Mouse (Mus musculus): ENCODE data around the gene Lcmt1. TPM values are rescaled to one million over a fixed set of nuclear protein-coding genes. Genes with fewer than 3 reads are reported as not detected.

Gene Lcmt1
- total and polyA plus RNA-seq, 3 experiments, result 26.4 to 34.8 (median 27.6) TPM

- Histone ChIP-seq H3K36me3 (replicated peaks in 1 of 2; ENCODE audit: control insufficient read depth in 1 of 2, insufficient read depth in 1 of 2, low read length in 1 of 2) (peaks cover 13 to 60% of the 10 kb centered on the region in 2 experiments), H3K27ac (ENCODE audit: insufficient read depth, low read depth) (peak overlapping the region; percentile 65), H3K9me3 (replicated peaks; ENCODE audit: low read length) (no peaks in the 10 kb centered on the region), H3K27me3 (replicated peaks) (no peaks in the 10 kb centered on the region), H3K4me1 (ENCODE audit: control insufficient read depth in 1 of 2, insufficient read depth in 2 of 2) (peaks cover 24 to 80% of the 10 kb centered on the region in 2 experiments), H3K4me3 (replicated peaks in 1 of 3; ENCODE audit: low read depth in 2 of 3, low read length in 2 of 3, poor library complexity in 1 of 3) (no peak overlapping the region), H3K4me2 (ENCODE audit: insufficient read depth, low read depth, poor library complexity, severe bottlenecking) (peak overlapping the region; percentile 39), H3K79me2 (replicated peaks; ENCODE audit: control insufficient read depth, extremely low read depth, insufficient read depth, poor library complexity, severe bottlenecking) (0 out of 2 replicates have a peak, but pooled peaks cover 6% of the 10 kb centered on the region), H3K9ac (ENCODE audit: insufficient read depth, low read depth) (0 out of 2 replicates have a peak overlapping the region, but pooled peaks have one; percentile 6)
- in situ Hi-C loops (cut with MboI; ENCODE audit: low pct_ligation_motif_present, low pct_unique_long_range_greater_than_20kb, low sequenced_read_pairs) (no loop called here), dilution Hi-C loops (cut with MboI; ENCODE audit: extremely low pct_ligation_motif_present, extremely low pct_unique_long_range_greater_than_20kb, low sequenced_read_pairs) (no loop called here)
- TF ChIP-seq MYC (IDR thresholded peaks at IDR 0.05; ENCODE audit: low read depth, low read length), result peak; percentile 56; the same call in 1 of the 2 replicates
- no peak for TF ChIP-seq JUND (conservative IDR thresholded peaks at IDR 0.05; ENCODE audit: low read depth, low read length)
- peak; percentile 97; the same call in 1 of the 2 replicates for TF ChIP-seq TCF12 (IDR thresholded peaks at IDR 0.05; ENCODE audit: low read depth, low read length)
- TF ChIP-seq CHD1 (IDR thresholded peaks at IDR 0.05; ENCODE audit: low read depth, low read length), result no peak
- TF ChIP-seq GABPA (IDR thresholded peaks at IDR 0.05; ENCODE audit: insufficient replicate concordance, low read depth, low read length), result no peak
- no peak for TF ChIP-seq NRF1 (IDR thresholded peaks at IDR 0.05; ENCODE audit: low read depth, low read length)
- TF ChIP-seq IRF4 (IDR thresholded peaks at IDR 0.05; ENCODE audit: low read depth, low read length), result peak; percentile 98
- TF ChIP-seq MAZ (IDR thresholded peaks at IDR 0.05; ENCODE audit: low read depth, low read length), result no peak
- no peak for TF ChIP-seq MAFK (IDR thresholded peaks at IDR 0.05; ENCODE audit: insufficient replicate concordance, low read length)
- TF ChIP-seq BHLHE40 (IDR thresholded peaks at IDR 0.05; ENCODE audit: low read depth, low read length), result peak; percentile 99
- no peak for TF ChIP-seq ZMIZ1 (IDR thresholded peaks at IDR 0.05; ENCODE audit: low read depth, low read length)
- 0 out of 2 replicates have a peak, but pooled peaks have one; percentile 1 for TF ChIP-seq USF1 (IDR thresholded peaks at IDR 0.05; ENCODE audit: low read depth, low read length)
- TF ChIP-seq UBTF (IDR thresholded peaks at IDR 0.05; ENCODE audit: low read depth, low read length), result no peak
- TF ChIP-seq RAD21 (IDR thresholded peaks at IDR 0.05; ENCODE audit: low read depth, low read length), result no peak; the same call in 1 of the 2 replicates
- peak; percentile 72; the same call in 1 of the 2 replicates for TF ChIP-seq MEF2A (IDR thresholded peaks at IDR 0.05; ENCODE audit: borderline replicate concordance, low read depth, low read length)
- TF ChIP-seq PAX5 (IDR thresholded peaks at IDR 0.05; ENCODE audit: low read length), result no peak
- TF ChIP-seq KAT2A (IDR thresholded peaks at IDR 0.05; ENCODE audit: insufficient replicate concordance, low read length), result no peak
- TF ChIP-seq ETS1 (conservative IDR thresholded peaks at IDR 0.05; ENCODE audit: low read depth, low read length), result peak; percentile 92
- no peak for TF ChIP-seq SMC3 (IDR thresholded peaks at IDR 0.05; ENCODE audit: low read depth, low read length)
- TF ChIP-seq EP300 (IDR thresholded peaks at IDR 0.05; ENCODE audit: low read length), result peak; percentile 89
- TF ChIP-seq RCOR1 (conservative IDR thresholded peaks at IDR 0.05; ENCODE audit: low read depth, low read length), result no peak
- TF ChIP-seq HCFC1 (IDR thresholded peaks at IDR 0.05; ENCODE audit: low read depth, low read length), result 0 out of 2 replicates have a peak, but pooled peaks have one; percentile 23
- peak; percentile 77 for TF ChIP-seq MAX (IDR thresholded peaks at IDR 0.05; ENCODE audit: low read length)
- peak; percentile 76; the same call in 1 of the 2 replicates for TF ChIP-seq MXI1 (IDR thresholded peaks at IDR 0.05; ENCODE audit: low read depth, low read length)
- TF ChIP-seq JUN (IDR thresholded peaks at IDR 0.05; ENCODE audit: insufficient read depth, low read depth, low read length), result no peak
- TF ChIP-seq ELF1 (IDR thresholded peaks at IDR 0.05; ENCODE audit: low read depth, low read length), result no peak
- no peak for TF ChIP-seq POLR2AphosphoS2 (IDR thresholded peaks at IDR 0.05; ENCODE audit: low read depth, low read length)
- no peak for TF ChIP-seq USF2 (conservative IDR thresholded peaks at IDR 0.05; ENCODE audit: low read depth, low read length)
- TF ChIP-seq TBP (conservative IDR thresholded peaks at IDR 0.05; ENCODE audit: low read depth, low read length), result peak; percentile 63; the same call in 1 of the 2 replicates
- peak; percentile 46 for TF ChIP-seq POLR2A (IDR thresholded peaks at IDR 0.05; ENCODE audit: low read depth, low read length)
- no peak for TF ChIP-seq ZKSCAN1 (IDR thresholded peaks at IDR 0.05; ENCODE audit: borderline replicate concordance, low read depth, low read length)
- no peak for TF ChIP-seq ZC3H11A (IDR thresholded peaks at IDR 0.05; ENCODE audit: low read depth, low read length)
- TF ChIP-seq E2F4 (IDR thresholded peaks at IDR 0.05; ENCODE audit: insufficient replicate concordance, low read depth, low read length), result no peak
- TF ChIP-seq SIN3A (IDR thresholded peaks at IDR 0.05; ENCODE audit: low read length), result peak; percentile 66; the same call in 1 of the 2 replicates
- TF ChIP-seq ZNF384 (IDR thresholded peaks at IDR 0.05; ENCODE audit: low read depth, low read length), result no peak
- TF ChIP-seq NELFE (IDR thresholded peaks at IDR 0.05; ENCODE audit: low read depth, low read length), result no peak
- TF ChIP-seq CTCF (conservative IDR thresholded peaks at IDR 0.05 in 1 of 2, IDR thresholded peaks at IDR 0.05 in 1 of 2; ENCODE audit: low read depth in 2 of 2, low read length in 2 of 2), result no peak
- TF ChIP-seq CHD2 (IDR thresholded peaks at IDR 0.05; ENCODE audit: low read length), result no peak
- peak; percentile 94 for DNase-seq (ENCODE audit: extremely low read depth)
Measured at GRCm38 (mm10) chr7:123330506-123330905, 39.1 kb upstream of the Lcmt1 start.
